ENCODE assay signal across 24 mouse cellular contexts in the genomic region with DNA sequence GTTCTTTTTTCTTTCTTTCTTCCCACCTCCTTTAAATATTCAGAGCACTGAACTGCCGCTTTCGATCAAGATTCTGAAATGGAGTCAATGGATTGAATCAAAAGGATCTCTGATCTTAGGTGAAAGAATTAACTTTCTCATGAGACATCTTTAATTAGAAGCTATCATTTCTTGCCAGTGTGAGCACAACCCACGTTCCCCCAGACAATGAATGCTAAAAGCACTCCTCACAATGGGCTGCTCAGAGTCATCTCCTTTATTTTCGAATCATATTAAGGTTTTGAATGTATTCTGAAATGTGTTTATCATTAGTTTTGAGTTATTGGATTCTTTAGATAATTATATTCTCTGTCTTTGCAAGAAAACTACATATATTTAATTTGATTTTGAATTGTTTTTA.
A peak's percentile ranks its signal among the peaks of the same experiment; 100 is the strongest.
DNase-seq lines count a peak whose midpoint lies in the region; ATAC-seq lines count a peak whose summit lies in the region.
"Had no signal": no experiment of that assay in that cellular context is flagged by ENCODE, and none has a peak within 500 bp of the region (broad histone marks: within the 10 kb centered on the region; RNA-seq: fewer than 3 reads in every experiment).

No protein-coding gene starts in this region.

- H3K27me3 ChIP-seq in forebrain, embryonic 16.5 days (replicated peaks; ENCODE audit: control insufficient read depth, insufficient read depth, low read length), result no peaks in the 10 kb centered on the region
- H3K27me3 ChIP-seq in forebrain, embryonic 12.5 days, result no peaks in the 10 kb centered on the region
- no peaks in the 10 kb centered on the region for H3K27me3 ChIP-seq in hindbrain, embryonic 14.5 days (ENCODE audit: control insufficient read depth, insufficient read depth, low read length)
- no peaks in the 10 kb centered on the region for H3K27me3 ChIP-seq in hindbrain, embryonic 10.5 days (ENCODE audit: insufficient read depth, poor library complexity, severe bottlenecking)
- H3K27me3 ChIP-seq: CH12.LX; embryonic facial prominence, embryonic 12.5 days; forebrain, embryonic 13.5 days; forebrain, embryonic 15.5 days had no signal

- WGBS in forebrain, embryonic 16.5 days, result 44% methylated on average over 4 of the region's 4 CpGs
- 67% methylated on average over 4 of the region's 4 CpGs for WGBS in forebrain, embryonic 12.5 days
- 54% methylated on average over 4 of the region's 4 CpGs for WGBS in hindbrain, embryonic 14.5 days
- 79% methylated on average over 4 of the region's 4 CpGs for WGBS in hindbrain, embryonic 10.5 days

- H3K9ac ChIP-seq in forebrain, embryonic 16.5 days (replicated peaks; ENCODE audit: low read depth, low read length), result no peak overlapping the region
- no peak overlapping the region for H3K9ac ChIP-seq in forebrain, embryonic 12.5 days
- H3K9ac ChIP-seq in hindbrain, embryonic 14.5 days, result no peak overlapping the region
- H3K9ac ChIP-seq: embryonic facial prominence, embryonic 12.5 days; forebrain, embryonic 13.5 days; forebrain, embryonic 15.5 days had no signal

- no peak overlapping the region for H3K27ac ChIP-seq in forebrain, embryonic 16.5 days (ENCODE audit: low read length)
- no peak overlapping the region for H3K27ac ChIP-seq in forebrain, embryonic 12.5 days
- H3K27ac ChIP-seq in hindbrain, embryonic 14.5 days, result peak overlapping the region; percentile 26; the same call in 1 of the 2 replicates
- no peak overlapping the region for H3K27ac ChIP-seq in hindbrain, embryonic 10.5 days
- H3K27ac ChIP-seq: embryonic facial prominence, embryonic 10.5 days; embryonic facial prominence, embryonic 12.5 days; forebrain, embryonic 13.5 days; forebrain, embryonic 15.5 days had no signal

- no peaks in the 10 kb centered on the region for H3K9me3 ChIP-seq in forebrain, embryonic 16.5 days (ENCODE audit: control insufficient read depth, low read length)
- H3K9me3 ChIP-seq in forebrain, embryonic 12.5 days, result no peaks in the 10 kb centered on the region
- H3K9me3 ChIP-seq in hindbrain, embryonic 14.5 days (ENCODE audit: control insufficient read depth, low read length), result no peaks in the 10 kb centered on the region
- no peaks in the 10 kb centered on the region for H3K9me3 ChIP-seq in hindbrain, embryonic 10.5 days
- H3K9me3 ChIP-seq: embryonic facial prominence, embryonic 10.5 days; embryonic facial prominence, embryonic 12.5 days; forebrain, embryonic 13.5 days; forebrain, embryonic 15.5 days had no signal

- no peak for DNase-seq in hindbrain, embryonic 14.5 days (ENCODE audit: low spot score)
- DNase-seq in hindbrain, embryonic 10.5 days (ENCODE audit: low spot score), result no peak
- peak; percentile 18 for DNase-seq in brain, adult 2 months (ENCODE audit: low read depth, low spot score)
- DNase-seq in lung, adult 18-20 months, result no peak
- DNase-seq: adrenal gland, adult 8-10 months; adrenal gland, postnatal 14 days; adrenal gland, postnatal 36 days; B cell, adult 2 months; cerebellum, adult 11-12 months; cerebellum, adult 2 months; cerebellum, adult 9-10 months; cerebellum, postnatal 10 days; cerebellum, postnatal 25 days had no signal

- no peaks in the 10 kb centered on the region for H3K36me3 ChIP-seq in forebrain, embryonic 16.5 days (ENCODE audit: control insufficient read depth, insufficient read depth)
- H3K36me3 ChIP-seq in forebrain, embryonic 12.5 days (replicated peaks), result no peaks in the 10 kb centered on the region
- H3K36me3 ChIP-seq in hindbrain, embryonic 14.5 days (replicated peaks; ENCODE audit: control insufficient read depth, insufficient read depth), result no peaks in the 10 kb centered on the region
- no peaks in the 10 kb centered on the region for H3K36me3 ChIP-seq in hindbrain, embryonic 10.5 days
- H3K36me3 ChIP-seq: embryonic facial prominence, embryonic 10.5 days; embryonic facial prominence, embryonic 12.5 days; forebrain, embryonic 15.5 days; G1E had no signal

- H3K4me2 ChIP-seq in forebrain, embryonic 16.5 days (ENCODE audit: low read length), result no peak overlapping the region
- no peak overlapping the region for H3K4me2 ChIP-seq in forebrain, embryonic 12.5 days
- H3K4me2 ChIP-seq in hindbrain, embryonic 14.5 days (replicated peaks), result no peak overlapping the region
- H3K4me2 ChIP-seq: embryonic facial prominence, embryonic 12.5 days; forebrain, embryonic 13.5 days; forebrain, embryonic 15.5 days had no signal

- no peaks in the 10 kb centered on the region for H3K4me1 ChIP-seq in forebrain, embryonic 16.5 days (replicated peaks; ENCODE audit: control insufficient read depth, insufficient read depth, low read length)
- no peaks in the 10 kb centered on the region for H3K4me1 ChIP-seq in forebrain, embryonic 12.5 days
- no peaks in the 10 kb centered on the region for H3K4me1 ChIP-seq in hindbrain, embryonic 14.5 days (replicated peaks; ENCODE audit: control insufficient read depth, insufficient read depth, low read length)
- no peaks in the 10 kb centered on the region for H3K4me1 ChIP-seq in hindbrain, embryonic 10.5 days (replicated peaks)
- H3K4me1 ChIP-seq: embryonic facial prominence, embryonic 10.5 days; embryonic facial prominence, embryonic 12.5 days; forebrain, embryonic 13.5 days; forebrain, embryonic 15.5 days had no signal

- peak; percentile 50; the same call in 1 of the 2 replicates for ATAC-seq in forebrain, embryonic 16.5 days
- ATAC-seq in forebrain, embryonic 12.5 days (ENCODE audit: low FRiP score), result no peak
- ATAC-seq in hindbrain, embryonic 14.5 days (ENCODE audit: low FRiP score), result no peak
- ATAC-seq: activated CD4-positive, CD25-positive, alpha-beta regulatory T cell, adult 4 months; CD4-positive, CD25-positive, alpha-beta regulatory T cell, adult 4 months; forebrain, embryonic 13.5 days; forebrain, embryonic 15.5 days; Patski had no signal

- H3K4me3 ChIP-seq in forebrain, embryonic 16.5 days (replicated peaks; ENCODE audit: low read length), result no peak overlapping the region
- H3K4me3 ChIP-seq in forebrain, embryonic 12.5 days (replicated peaks), result no peak overlapping the region
- no peak overlapping the region for H3K4me3 ChIP-seq in hindbrain, embryonic 14.5 days (replicated peaks; ENCODE audit: low read length)
- H3K4me3 ChIP-seq in hindbrain, embryonic 10.5 days, result no peak overlapping the region
- H3K4me3 ChIP-seq: embryonic facial prominence, embryonic 10.5 days; embryonic facial prominence, embryonic 12.5 days; forebrain, embryonic 13.5 days; forebrain, embryonic 15.5 days had no signal
